Mouse (Mus musculus): ENCODE measurements at regions not wholly inside any gene's neighbourhood (a gene's known extent, or its start where the extent isn't known, plus 50 kb on each side); places are given as distances from the start of the nearest gene placed in this dataset.

DNA sequence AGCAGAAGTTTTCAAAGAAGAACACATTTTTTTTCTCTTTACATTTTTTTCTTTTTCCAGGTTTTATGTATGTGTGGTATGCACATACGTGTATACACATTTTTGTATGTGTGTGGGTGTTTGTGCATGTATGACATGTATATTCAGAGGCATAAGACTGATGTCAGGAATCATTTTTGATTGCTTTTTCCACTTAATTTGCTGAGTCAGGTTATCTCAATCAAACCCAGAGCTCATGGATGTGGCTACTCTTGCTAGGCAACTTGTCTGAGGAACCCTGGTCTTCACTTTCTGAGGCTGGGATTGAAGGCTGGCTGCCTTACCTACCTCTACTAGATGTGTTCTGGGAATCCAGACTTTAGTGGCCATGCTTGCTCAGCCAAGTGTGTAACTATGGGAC is 174.2 kb upstream of the Stt3b start:
- no peak for TF ChIP-seq CTCF (IDR thresholded peaks at IDR 0.05; ENCODE audit: borderline replicate concordance, control insufficient read depth, extremely low read depth, insufficient read depth, low read length, poor library complexity)
- TF ChIP-seq POLR2A (IDR thresholded peaks at IDR 0.05; ENCODE audit: control insufficient read depth, extremely low read depth, insufficient read depth, low read length, poor library complexity) = no peak
- Histone ChIP-seq H3K27me3 (ENCODE audit: control insufficient read depth, insufficient read depth, low read length) (no peaks in the 10 kb centered on the region), H3K36me3 (ENCODE audit: control insufficient read depth, insufficient read depth, low read length) (no peaks in the 10 kb centered on the region), H3K27ac (ENCODE audit: control insufficient read depth, insufficient read depth, low read length) (no peak overlapping the region), H3K4me1 (replicated peaks; ENCODE audit: control insufficient read depth, insufficient read depth, low read length) (peaks cover 19% of the 10 kb centered on the region), H3K4me3 (ENCODE audit: control insufficient read depth, insufficient read depth, low read length) (no peak overlapping the region)
- 100% methylated on average over 1 of the region's 1 CpGs for WGBS
- DNase-seq = no peak

DNA sequence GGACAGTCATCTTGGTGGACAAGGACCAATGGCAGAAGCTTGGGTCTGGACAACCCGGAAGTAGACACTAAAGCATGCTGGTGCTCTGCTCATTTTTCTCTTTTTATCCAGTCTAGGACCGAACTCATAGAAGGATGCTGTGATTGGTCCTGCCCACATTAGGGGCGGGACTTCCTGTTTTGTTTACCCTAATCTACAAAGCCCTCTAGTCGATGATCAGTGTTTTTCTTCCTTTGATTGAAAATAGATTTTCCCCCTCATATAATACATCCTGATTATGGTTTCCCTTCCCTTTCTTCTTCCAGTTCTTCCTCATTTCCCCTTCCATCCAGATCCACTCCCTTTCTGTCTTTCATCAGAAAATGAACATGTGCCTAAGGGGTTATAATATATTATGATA is 175.0 kb upstream of the Stt3b start:
- no peaks in the 10 kb centered on the region for H3K27me3 ChIP-seq (ENCODE audit: control insufficient read depth, insufficient read depth, low read length)
- H3K4me1 ChIP-seq (replicated peaks; ENCODE audit: control insufficient read depth, insufficient read depth, low read length) = peaks cover 19% of the 10 kb centered on the region
- no peaks in the 10 kb centered on the region for H3K36me3 ChIP-seq (ENCODE audit: control insufficient read depth, insufficient read depth, low read length)
- no peak overlapping the region for H3K4me3 ChIP-seq (ENCODE audit: control insufficient read depth, insufficient read depth, low read length)
- TF ChIP-seq POLR2A (IDR thresholded peaks at IDR 0.05; ENCODE audit: control insufficient read depth, extremely low read depth, insufficient read depth, low read length, poor library complexity) = no peak
- TF ChIP-seq CTCF (IDR thresholded peaks at IDR 0.05; ENCODE audit: borderline replicate concordance, control insufficient read depth, extremely low read depth, insufficient read depth, low read length, poor library complexity) = no peak
- DNase-seq = no peak
- WGBS = 82% methylated on average over 4 of the region's 4 CpGs
- no peak overlapping the region for H3K27ac ChIP-seq (ENCODE audit: control insufficient read depth, insufficient read depth, low read length)

DNA sequence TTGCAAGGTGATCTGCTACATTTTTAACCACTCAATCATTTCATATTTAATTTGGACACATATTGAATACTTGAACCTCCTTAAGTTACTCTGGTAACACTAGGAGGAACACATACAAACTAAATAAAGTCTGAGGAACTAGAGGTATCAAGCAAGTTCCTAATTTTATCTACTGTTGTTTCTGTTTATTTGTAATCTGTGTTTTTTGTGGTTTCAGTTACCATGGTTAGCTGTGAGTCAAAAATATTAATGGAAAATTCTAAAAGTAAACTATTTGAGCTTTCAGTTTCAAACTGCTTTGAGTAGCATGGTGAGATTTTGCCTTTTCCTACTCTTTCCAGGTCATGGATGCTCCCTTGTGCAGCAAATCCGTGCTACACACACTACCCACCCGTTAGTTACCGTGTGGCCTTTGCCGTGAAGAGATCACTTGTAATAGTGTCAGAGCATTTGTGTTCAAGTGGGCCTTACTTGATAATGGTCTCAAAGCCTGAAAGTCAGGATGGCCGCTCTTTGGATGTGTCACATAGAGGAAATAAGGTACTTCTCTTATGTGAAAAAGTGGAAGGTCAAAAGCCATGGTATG is 177.0 kb upstream of the Stt3b start:
- Histone ChIP-seq H3K27me3 (ENCODE audit: control insufficient read depth, insufficient read depth, low read length) (no peaks in the 10 kb centered on the region), H3K27ac (ENCODE audit: control insufficient read depth, insufficient read depth, low read length) (no peak overlapping the region), H3K4me3 (ENCODE audit: control insufficient read depth, insufficient read depth, low read length) (no peak overlapping the region), H3K36me3 (ENCODE audit: control insufficient read depth, insufficient read depth, low read length) (no peaks in the 10 kb centered on the region), H3K4me1 (replicated peaks; ENCODE audit: control insufficient read depth, insufficient read depth, low read length) (peaks cover 12% of the 10 kb centered on the region)
- 95% methylated on average over 5 of the region's 5 CpGs for WGBS
- no peak for DNase-seq
- no peak for TF ChIP-seq POLR2A (IDR thresholded peaks at IDR 0.05; ENCODE audit: control insufficient read depth, extremely low read depth, insufficient read depth, low read length, poor library complexity)
- TF ChIP-seq CTCF (IDR thresholded peaks at IDR 0.05; ENCODE audit: borderline replicate concordance, control insufficient read depth, extremely low read depth, insufficient read depth, low read length, poor library complexity) = no peak

DNA sequence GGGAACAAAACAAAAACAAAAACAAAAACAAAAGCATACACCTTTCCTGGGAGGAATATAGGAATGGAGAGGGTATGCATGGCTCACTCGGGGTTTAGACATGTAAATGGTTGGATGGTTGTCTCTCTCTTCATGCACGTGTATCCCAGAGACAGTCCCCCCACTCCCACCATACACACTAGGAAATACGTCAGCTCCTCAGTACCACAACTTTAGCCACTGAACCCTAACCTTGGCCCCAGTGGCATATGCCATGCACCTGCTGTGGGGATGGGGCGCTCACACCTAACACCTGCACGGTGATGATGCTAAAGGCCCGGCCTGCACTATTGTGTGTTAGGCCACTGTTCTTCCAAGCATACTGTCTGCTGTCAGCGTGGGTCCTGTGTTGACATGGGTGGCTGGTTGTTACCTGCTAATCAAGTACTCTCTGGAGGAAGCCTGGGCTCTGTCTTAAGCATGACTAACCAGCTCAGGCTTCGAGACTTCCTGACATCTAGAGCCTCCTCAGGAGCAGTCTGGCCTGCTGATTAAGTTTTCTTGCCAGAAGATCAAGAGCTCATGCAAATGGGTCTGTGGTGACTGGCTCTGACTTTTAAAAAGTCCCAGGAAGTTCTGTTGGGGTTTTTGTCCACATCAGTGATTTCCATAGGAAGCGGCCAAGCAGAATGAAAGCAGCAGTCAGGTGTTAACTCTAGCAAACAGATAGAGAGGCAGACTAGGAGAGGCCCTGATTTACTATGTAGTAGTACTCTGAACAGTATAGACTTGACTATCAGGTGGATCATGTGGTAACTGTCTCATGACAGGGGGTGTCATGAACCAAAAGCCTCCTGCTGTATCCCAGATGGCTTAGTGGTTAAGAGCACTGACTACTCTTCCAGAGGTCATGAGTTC is 178.9 kb upstream of the Stt3b start:
- Histone ChIP-seq H3K27ac (ENCODE audit: control insufficient read depth, insufficient read depth, low read length) (no peak overlapping the region), H3K4me3 (ENCODE audit: control insufficient read depth, insufficient read depth, low read length) (no peak overlapping the region), H3K36me3 (ENCODE audit: control insufficient read depth, insufficient read depth, low read length) (no peaks in the 10 kb centered on the region), H3K4me1 (replicated peaks; ENCODE audit: control insufficient read depth, insufficient read depth, low read length) (peaks cover 6% of the 10 kb centered on the region), H3K27me3 (ENCODE audit: control insufficient read depth, insufficient read depth, low read length) (no peaks in the 10 kb centered on the region)
- no peak for TF ChIP-seq CTCF (IDR thresholded peaks at IDR 0.05; ENCODE audit: borderline replicate concordance, control insufficient read depth, extremely low read depth, insufficient read depth, low read length, poor library complexity)
- no peak for TF ChIP-seq POLR2A (IDR thresholded peaks at IDR 0.05; ENCODE audit: control insufficient read depth, extremely low read depth, insufficient read depth, low read length, poor library complexity)
- 46% methylated on average over 9 of the region's 9 CpGs for WGBS
- DNase-seq = no peak

DNA sequence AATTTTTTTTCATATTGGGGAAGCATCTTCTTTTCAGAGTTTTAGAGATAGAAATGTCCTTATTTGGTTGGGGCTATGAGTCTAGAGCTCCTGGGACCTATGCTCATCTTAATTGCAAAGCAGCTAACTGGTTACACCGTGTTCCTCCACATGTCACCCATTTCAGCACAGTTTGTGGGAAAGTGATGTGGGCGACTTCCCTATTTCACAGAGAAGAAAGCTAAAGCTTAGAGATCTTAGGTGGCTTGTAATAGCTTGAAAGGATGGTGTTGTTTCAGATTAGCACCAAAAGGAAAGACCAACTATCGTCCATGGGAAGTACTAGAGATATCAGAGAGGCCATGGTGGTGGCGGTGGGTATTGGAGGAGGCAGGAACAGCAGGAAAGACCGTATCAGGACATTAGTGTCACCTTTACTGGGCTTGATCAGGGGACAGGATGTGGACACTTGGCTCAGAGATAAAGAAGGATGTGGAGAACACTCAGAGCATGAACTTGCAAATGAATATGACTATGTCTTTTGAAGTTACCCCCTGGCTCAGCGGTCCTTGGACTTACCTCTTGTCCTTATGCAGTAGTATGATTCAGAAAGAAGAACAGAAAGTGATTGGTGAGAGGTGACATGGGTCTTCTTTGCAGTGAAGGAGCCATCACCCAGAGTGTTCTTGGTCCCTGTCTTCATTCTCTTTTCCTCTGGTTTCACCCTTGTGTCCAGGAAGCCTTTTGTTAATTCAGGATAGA is 182.4 kb upstream of the Stt3b start:
- TF ChIP-seq POLR2A (IDR thresholded peaks at IDR 0.05; ENCODE audit: control insufficient read depth, extremely low read depth, insufficient read depth, low read length, poor library complexity) (no peak), CTCF (IDR thresholded peaks at IDR 0.05; ENCODE audit: borderline replicate concordance, control insufficient read depth, extremely low read depth, insufficient read depth, low read length, poor library complexity) (no peak)
- Histone ChIP-seq H3K4me3 (ENCODE audit: control insufficient read depth, insufficient read depth, low read length) (no peak overlapping the region), H3K27ac (ENCODE audit: control insufficient read depth, insufficient read depth, low read length) (no peak overlapping the region), H3K27me3 (ENCODE audit: control insufficient read depth, insufficient read depth, low read length) (no peaks in the 10 kb centered on the region), H3K36me3 (ENCODE audit: control insufficient read depth, insufficient read depth, low read length) (no peaks in the 10 kb centered on the region), H3K4me1 (replicated peaks; ENCODE audit: control insufficient read depth, insufficient read depth, low read length) (peaks cover 6% of the 10 kb centered on the region)
- 8% methylated on average over 6 of the region's 6 CpGs for WGBS
- no peak for DNase-seq

DNA sequence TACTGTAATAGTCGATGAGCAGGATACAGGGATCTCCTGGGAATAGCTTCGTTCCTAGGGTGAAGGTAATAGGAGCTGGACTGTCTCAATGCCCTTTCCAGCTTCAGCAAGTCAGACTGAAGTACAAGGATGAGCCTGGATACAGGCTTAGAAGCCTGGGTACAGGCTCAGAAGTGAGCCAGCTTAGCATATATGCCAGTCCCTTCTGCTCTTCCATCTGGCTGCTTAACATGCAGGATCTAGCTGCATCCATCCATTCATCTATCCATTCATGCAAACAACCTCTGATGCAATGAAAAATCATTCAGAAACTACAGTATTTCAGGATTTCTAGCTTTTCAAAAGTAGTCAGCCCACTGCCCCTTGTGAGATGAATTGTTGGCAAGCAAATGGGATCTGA is 183.5 kb upstream of the Stt3b start:
- no peak overlapping the region for H3K27ac ChIP-seq (ENCODE audit: control insufficient read depth, insufficient read depth, low read length)

More for the DNA sequence above, 183.5 kb upstream of the Stt3b start:
- TF ChIP-seq POLR2A (IDR thresholded peaks at IDR 0.05; ENCODE audit: control insufficient read depth, extremely low read depth, insufficient read depth, low read length, poor library complexity) (no peak), CTCF (IDR thresholded peaks at IDR 0.05; ENCODE audit: borderline replicate concordance, control insufficient read depth, extremely low read depth, insufficient read depth, low read length, poor library complexity) (no peak)
- WGBS = 92% methylated on average over 2 of the region's 2 CpGs
- no peak for DNase-seq
- Histone ChIP-seq H3K4me1 (replicated peaks; ENCODE audit: control insufficient read depth, insufficient read depth, low read length) (peaks cover 6% of the 10 kb centered on the region), H3K36me3 (ENCODE audit: control insufficient read depth, insufficient read depth, low read length) (no peaks in the 10 kb centered on the region), H3K4me3 (ENCODE audit: control insufficient read depth, insufficient read depth, low read length) (no peak overlapping the region), H3K27me3 (ENCODE audit: control insufficient read depth, insufficient read depth, low read length) (no peaks in the 10 kb centered on the region)
